Mouse (Mus musculus) midbrain, embryonic 14.5 days (tissue): ENCODE data around the gene Svop. TPM values are rescaled to one million over a fixed set of nuclear protein-coding genes. Genes with fewer than 3 reads are reported as not detected.

Experiments
- ATAC-seq: fragments of 200-750 bp; cut with Nextera tagmentation; 2 replicates; pipeline ENCODE4 v1.8.0; 2017; ENCODE audit warnings: moderate number of reproducible peaks, moderate library complexity; ENCODE audit not compliant: low FRiP score, low TSS enrichment
- DNase-seq: peaks from one replicate; pipeline ENCODE4 v3.0.0-alpha.2; 2015
- H3K27ac ChIP-seq: fragments of 300-500 bp; sonication (generic); replicated peaks from 2 replicates; pipeline ENCODE4 v1.5.1; 2014; ENCODE audit warnings: mild to moderate bottlenecking, low read depth, low read length, moderate library complexity
- H3K27me3 ChIP-seq: fragments of 300-500 bp; sonication (generic); 2 replicates; pipeline ENCODE4 v1.6.1; 2014; ENCODE audit warnings: low read length, control low read depth, mixed read lengths; ENCODE audit not compliant: control insufficient read depth, insufficient read depth
- H3K36me3 ChIP-seq: fragments of 300-500 bp; sonication (generic); 2 replicates; pipeline ENCODE4 v1.6.1; 2014; ENCODE audit warnings: low read length, control low read depth; ENCODE audit not compliant: control insufficient read depth, insufficient read depth
- H3K4me1 ChIP-seq: fragments of 300-500 bp; sonication (generic); 2 replicates; pipeline ENCODE4 v1.6.1; 2014; ENCODE audit warnings: mild to moderate bottlenecking, antibody characterized with exemption, low read length, control low read depth; ENCODE audit not compliant: control insufficient read depth, insufficient read depth
- H3K4me2 ChIP-seq: fragments of 300-500 bp; sonication (generic); 2 replicates; pipeline ENCODE4 v1.6.1; 2014; ENCODE audit warnings: mild to moderate bottlenecking, low read length, moderate library complexity
- H3K4me3 ChIP-seq: fragments of 300-500 bp; sonication (generic); replicated peaks from 2 replicates; pipeline ENCODE4 v1.5.1; 2014; ENCODE audit warnings: low read depth, low read length
- H3K9ac ChIP-seq: fragments of 300-500 bp; sonication (generic); replicated peaks from 2 replicates; pipeline ENCODE4 v1.6.1; 2014; ENCODE audit warnings: mild to moderate bottlenecking, low read length, moderate library complexity
- H3K9me3 ChIP-seq: fragments of 300-500 bp; sonication (generic); 2 replicates; pipeline ENCODE4 v1.6.1; 2016; ENCODE audit warnings: low read length, control low read depth, mixed read lengths; ENCODE audit not compliant: control insufficient read depth
- WGBS: fragments of 180-500 bp; shearing (Covaris S2); extraction: QIAGEN DNeasy Blood & Tissue Kit; methylation state at CpG from one replicate; pipeline ENCODE4 v1.1.7; 2014; 5-methylcytosine and 5-hydroxymethylcytosine counted together
- polyA plus RNA-seq: library from polyadenylated mRNA; unstranded; fragments of >200 nt; fragmentation: Nextera tagmentation; extraction: Ambion mirVana; gene quantifications from 2 replicates; pipeline ENCODE4 v1.2.1, GENCODE M21; 2014

The Svop gene
- polyA plus RNA-seq, 1 experiment from 2014 or later: 88.8 TPM

DNA sequence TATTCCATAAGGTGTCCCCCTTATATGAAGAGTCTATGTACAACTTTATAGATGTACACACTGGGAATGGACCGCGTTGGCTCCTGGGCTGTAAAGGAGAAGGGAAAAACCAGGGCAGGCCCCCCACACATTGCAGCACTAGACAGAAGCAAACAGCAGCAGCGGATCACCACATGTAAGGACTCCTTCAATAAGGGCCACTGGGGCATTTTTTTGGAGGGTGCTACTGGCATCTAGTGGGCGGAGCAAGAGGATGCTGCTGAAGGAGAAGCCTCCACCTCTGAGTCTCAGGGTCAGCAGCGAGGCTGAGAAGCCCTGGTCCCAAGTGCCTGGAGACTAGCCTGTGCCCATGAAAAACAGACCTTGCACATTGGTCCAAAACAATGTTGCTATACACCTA, 100.8 kb downstream of the Svop start:
- no peak overlapping the region; the same call in 1 of the 2 replicates for H3K4me2 ChIP-seq
- H3K4me1 ChIP-seq: peaks cover 22% of the 10 kb centered on the region
- WGBS: 82% methylated on average over 5 of the region's 5 CpGs
- H3K36me3 ChIP-seq: peaks cover 11% of the 10 kb centered on the region; the same call in 1 of the 2 replicates
- DNase-seq (no peak), ATAC-seq (no peak)
- H3K9me3 ChIP-seq: no peaks in the 10 kb centered on the region
- H3K4me3 ChIP-seq: no peak overlapping the region
- H3K9ac ChIP-seq: peak overlapping the region; percentile 9; the same call in 1 of the 2 replicates
- no peaks in the 10 kb centered on the region for H3K27me3 ChIP-seq
- H3K27ac ChIP-seq: no peak overlapping the region

DNA sequence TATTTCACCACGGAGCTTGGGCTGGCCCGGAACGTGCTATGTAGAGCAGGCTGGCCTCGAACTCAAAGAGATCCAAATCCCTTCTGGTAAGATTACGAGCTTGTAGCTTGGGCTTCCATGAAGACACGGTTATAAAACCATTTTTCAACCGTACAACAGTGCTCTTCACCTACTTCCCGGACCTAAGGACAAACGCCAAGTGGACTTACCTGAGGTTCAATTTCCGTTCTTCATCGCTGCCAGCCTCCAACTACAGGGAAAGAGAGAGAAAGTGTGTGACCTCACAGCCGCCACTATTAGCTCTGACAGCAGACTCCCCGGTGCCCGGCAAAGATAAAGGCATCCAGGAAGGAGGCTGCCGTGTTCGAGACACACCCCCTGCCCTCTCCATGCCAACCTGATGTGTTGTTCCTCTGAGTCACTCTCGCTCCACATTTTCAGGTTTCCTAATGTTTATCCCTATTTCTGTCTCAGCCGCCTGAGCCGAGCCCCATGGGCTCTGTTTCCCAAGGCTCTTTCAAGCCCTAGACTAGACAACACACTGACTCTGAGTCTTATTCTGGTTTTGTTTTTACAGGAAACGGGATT, 101.8 kb downstream of the Svop start:
- H3K27me3 ChIP-seq: no peaks in the 10 kb centered on the region
- H3K9me3 ChIP-seq: no peaks in the 10 kb centered on the region
- H3K36me3 ChIP-seq: peaks cover 11% of the 10 kb centered on the region; the same call in 1 of the 2 replicates
- DNase-seq: no peak
- no peak for ATAC-seq
- H3K4me3 ChIP-seq: no peak overlapping the region
- no peak overlapping the region for H3K27ac ChIP-seq
- no peak overlapping the region for H3K4me2 ChIP-seq
- peaks cover 22% of the 10 kb centered on the region for H3K4me1 ChIP-seq
- 89% methylated on average over 20 of the region's 20 CpGs for WGBS
- no peak overlapping the region; the same call in 1 of the 2 replicates for H3K9ac ChIP-seq

DNA sequence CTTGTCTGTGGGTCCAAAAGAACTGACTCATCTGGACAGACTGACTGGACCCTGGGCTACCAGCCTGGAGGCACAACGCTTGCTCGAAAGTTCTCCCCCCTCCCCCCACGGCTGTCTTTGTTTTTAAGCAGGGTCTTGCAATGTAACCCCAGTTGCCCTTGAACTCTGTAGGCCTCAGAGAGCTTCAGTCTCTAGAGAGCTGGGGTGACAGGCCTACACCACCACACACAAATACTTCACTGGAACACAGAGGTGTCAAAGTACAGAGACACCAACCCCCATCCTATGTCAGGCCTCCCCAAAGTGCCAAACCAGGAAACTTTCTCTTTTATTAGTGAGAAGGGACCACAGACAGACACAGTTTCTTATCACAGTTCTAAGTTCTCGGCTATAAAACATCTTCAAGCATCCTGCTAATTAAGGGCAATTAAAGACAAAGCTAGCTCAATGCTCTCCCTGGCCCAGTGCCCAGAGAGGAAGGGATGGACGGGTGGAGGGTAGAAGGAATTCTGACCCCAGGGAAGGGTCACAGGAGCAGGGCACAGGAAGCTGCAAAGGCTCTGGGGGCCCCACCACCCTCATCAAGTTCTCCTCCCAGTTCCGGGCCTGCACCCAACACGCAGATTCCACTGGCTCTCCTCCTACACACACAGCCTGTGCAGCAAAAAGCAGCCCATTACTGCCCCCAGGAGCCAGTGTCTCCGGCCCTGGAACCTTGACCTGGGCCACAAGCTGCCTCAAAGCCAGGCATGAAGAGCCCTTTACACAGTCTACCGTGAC, 105.0 kb downstream of the Svop start:
- peaks cover 11% of the 10 kb centered on the region for H3K4me1 ChIP-seq
- DNase-seq: no peak
- H3K9me3 ChIP-seq: no peaks in the 10 kb centered on the region
- H3K27ac ChIP-seq: no peak overlapping the region
- no peak overlapping the region for H3K4me2 ChIP-seq
- H3K4me3 ChIP-seq: no peak overlapping the region
- peaks cover 18% of the 10 kb centered on the region; the same call in 1 of the 2 replicates for H3K36me3 ChIP-seq
- no peak for ATAC-seq
- 76% methylated on average over 9 of the region's 9 CpGs for WGBS
- no peak overlapping the region for H3K9ac ChIP-seq
- no peaks in the 10 kb centered on the region for H3K27me3 ChIP-seq

- Histone ChIP-seq H3K27ac (no peak overlapping the region), H3K4me1 (peaks cover 5% of the 10 kb centered on the region; the same call in 1 of the 2 replicates), H3K36me3 (peaks cover 20% of the 10 kb centered on the region; the same call in 1 of the 2 replicates), H3K9me3 (no peaks in the 10 kb centered on the region), H3K27me3 (no peaks in the 10 kb centered on the region), H3K4me3 (no peak overlapping the region), H3K9ac (no peak overlapping the region), H3K4me2 (no peak overlapping the region)
- 80% methylated on average over 2 of the region's 2 CpGs for WGBS
- ATAC-seq (no peak), DNase-seq (no peak)
Observed at GRCm38 (mm10) chr5:113985737-113986136, 105.6 kb downstream of the Svop start.

GRCm38 (mm10) chr5:113984025-113984740, 107.2 kb downstream of the Svop start:
- H3K9ac ChIP-seq: no peak overlapping the region
- H3K27ac ChIP-seq: no peak overlapping the region
- DNase-seq: no peak
- H3K4me3 ChIP-seq: no peak overlapping the region
- no peak overlapping the region for H3K4me2 ChIP-seq
- ATAC-seq: no peak
- H3K4me1 ChIP-seq: no peaks in the 10 kb centered on the region
- H3K36me3 ChIP-seq: peaks cover 20% of the 10 kb centered on the region; the same call in 1 of the 2 replicates
- H3K27me3 ChIP-seq: no peaks in the 10 kb centered on the region
- WGBS: 90% methylated on average over 13 of the region's 13 CpGs
- no peaks in the 10 kb centered on the region for H3K9me3 ChIP-seq

- ATAC-seq: no peak
- H3K27me3 ChIP-seq: no peaks in the 10 kb centered on the region
- no peak overlapping the region for H3K4me3 ChIP-seq
- no peaks in the 10 kb centered on the region for H3K9me3 ChIP-seq
- peaks cover 16% of the 10 kb centered on the region; the same call in 1 of the 2 replicates for H3K36me3 ChIP-seq
- no peaks in the 10 kb centered on the region for H3K4me1 ChIP-seq
- no peak overlapping the region for H3K9ac ChIP-seq
- no peak overlapping the region for H3K4me2 ChIP-seq
- DNase-seq: no peak
- no peak overlapping the region for H3K27ac ChIP-seq
- 75% methylated on average over 6 of the region's 6 CpGs for WGBS
Observed at GRCm38 (mm10) chr5:113983541-113983940, 107.8 kb downstream of the Svop start.

GRCm38 (mm10) chr5:113981843-113982242, 109.5 kb downstream of the Svop start:
- Histone ChIP-seq H3K9ac (no peak overlapping the region), H3K36me3 (peaks cover 28% of the 10 kb centered on the region; the same call in 1 of the 2 replicates), H3K9me3 (no peaks in the 10 kb centered on the region), H3K4me3 (no peak overlapping the region), H3K4me1 (no peaks in the 10 kb centered on the region), H3K4me2 (no peak overlapping the region), H3K27ac (no peak overlapping the region), H3K27me3 (no peaks in the 10 kb centered on the region)
- ATAC-seq (no peak), DNase-seq (no peak)
- 84% methylated on average over 8 of the region's 8 CpGs for WGBS

GRCm38 (mm10) chr5:113981171-113981570, 110.2 kb downstream of the Svop start:
- no peaks in the 10 kb centered on the region for H3K4me1 ChIP-seq
- ATAC-seq (no peak), DNase-seq (no peak)
- peaks cover 31% of the 10 kb centered on the region; the same call in 1 of the 2 replicates for H3K36me3 ChIP-seq
- H3K4me3 ChIP-seq: no peak overlapping the region
- H3K9me3 ChIP-seq: no peaks in the 10 kb centered on the region
- WGBS: 90% methylated on average over 6 of the region's 6 CpGs
- H3K4me2 ChIP-seq: no peak overlapping the region
- no peak overlapping the region for H3K9ac ChIP-seq
- no peak overlapping the region for H3K27ac ChIP-seq
- no peaks in the 10 kb centered on the region for H3K27me3 ChIP-seq
